Mouse (Mus musculus) kidney, postnatal 14 days (tissue): Measurements from ENCODE around the gene Acat3.
A peak's percentile ranks its signal among the peaks of the same experiment; 100 is the strongest.
"Not testable (repeated sequence)": the region's sequence is repeated elsewhere in the genome, so short reads cannot be mapped to it uniquely, and the experiment has no call there.

Source experiments
- DNase-seq: peaks from one replicate; pipeline ENCODE4 v3.0.0; 2022; ENCODE audit warnings: mixed read lengths

Gene Acat3

DNA sequence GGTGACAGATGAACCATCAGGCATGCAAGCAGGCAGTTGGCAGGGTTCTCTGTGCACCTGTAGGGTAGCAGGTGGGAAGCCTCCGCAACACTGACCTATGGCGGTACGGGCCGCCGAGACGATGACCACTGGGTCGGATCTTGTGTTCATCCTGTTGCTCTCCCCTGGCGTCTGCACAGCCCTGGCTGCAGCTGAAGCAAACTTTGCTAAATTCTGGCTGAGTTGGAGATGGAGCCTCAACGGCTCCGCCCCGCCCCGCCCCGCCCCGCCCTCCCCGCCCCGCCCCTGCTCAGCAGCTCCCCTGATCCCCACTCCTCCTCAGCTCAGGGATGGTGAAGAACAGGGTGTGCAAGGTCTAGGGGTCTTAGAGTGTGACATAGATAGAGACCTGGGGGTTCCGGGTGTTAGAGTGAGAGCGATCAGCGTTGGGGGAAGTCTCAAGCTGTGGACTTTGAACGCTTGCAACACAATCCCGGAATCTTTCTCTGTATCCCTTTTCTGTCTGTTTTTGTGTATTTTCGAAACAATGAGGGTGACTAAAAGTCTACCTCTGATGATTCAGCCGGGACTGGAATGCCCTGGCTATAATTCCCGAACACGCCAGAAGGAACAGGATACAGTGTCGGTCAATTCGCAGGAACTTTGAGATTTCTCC is at the start of gene Acat3:
Acat3 (minus strand) TSS at position 450 of the 655 bp plus-strand sequence.
- DNase-seq: peak; percentile 40

DNA sequence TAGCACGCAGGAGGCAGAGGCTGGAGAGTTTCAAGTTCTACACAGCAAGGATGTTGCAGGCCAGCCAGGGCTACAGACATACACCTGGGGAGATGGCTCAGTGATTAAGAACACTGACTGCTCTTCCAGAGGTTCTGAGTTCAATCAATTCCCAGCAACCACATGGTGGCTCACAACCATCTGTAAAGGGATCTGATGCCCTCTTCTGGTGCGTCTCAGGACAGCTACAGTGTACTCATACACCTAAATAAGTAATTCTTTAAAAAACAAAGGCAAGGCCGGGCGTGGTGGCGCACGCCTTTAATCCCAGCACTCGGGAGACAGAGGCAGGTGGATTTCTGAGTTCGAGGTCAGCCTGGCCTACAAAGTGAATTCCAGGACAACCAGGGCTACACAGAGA is 47.7 kb upstream of the Acat3 start:
- not testable (repeated sequence) for DNase-seq

DNA sequence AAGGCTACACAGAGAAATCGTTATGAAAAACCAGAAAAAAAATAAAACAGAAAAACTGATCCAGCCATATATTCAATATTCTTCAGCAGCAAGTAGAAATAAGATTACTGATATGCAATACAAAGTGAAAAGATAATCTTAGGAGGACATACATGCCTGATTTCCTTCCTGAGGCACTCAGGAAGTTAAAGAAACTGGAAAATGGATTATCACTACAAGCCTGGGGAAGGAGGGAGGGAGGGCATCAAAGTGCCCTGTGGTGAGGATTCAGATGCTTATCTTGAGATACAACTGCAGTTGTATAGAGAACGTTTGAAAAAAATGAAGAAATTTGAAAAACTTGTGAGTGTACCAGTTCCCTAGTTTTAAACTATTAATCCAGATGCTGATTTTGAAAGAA is 43.6 kb upstream of the Acat3 start:
- no peak for DNase-seq

- DNase-seq: no peak
Measured at GRCm38 (mm10) chr17:12978546-12978945, 38.1 kb upstream of the Acat3 start.

DNA sequence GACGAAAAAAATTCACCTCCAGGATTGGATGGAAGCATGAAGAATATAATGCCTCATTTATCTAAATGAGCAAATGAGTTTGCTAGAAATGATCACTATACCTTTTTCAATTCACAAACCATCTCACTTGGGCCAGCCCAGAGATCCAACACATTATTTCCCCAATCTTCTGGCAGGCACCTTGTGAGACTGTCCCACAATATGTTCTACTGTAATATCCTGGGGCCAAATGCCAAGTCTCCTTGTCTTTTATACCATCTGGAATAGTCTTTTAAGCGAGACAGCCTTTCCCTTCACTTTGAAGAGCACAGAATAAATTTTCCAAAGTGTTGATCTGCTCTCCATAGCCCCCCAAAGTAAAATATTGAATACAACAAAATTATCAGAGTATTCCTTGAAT is 33.5 kb upstream of the Acat3 start:
- no peak for DNase-seq

GRCm38 (mm10) chr17:12967173-12967572 is 26.8 kb upstream of the Acat3 start:
- no peak for DNase-seq

DNA sequence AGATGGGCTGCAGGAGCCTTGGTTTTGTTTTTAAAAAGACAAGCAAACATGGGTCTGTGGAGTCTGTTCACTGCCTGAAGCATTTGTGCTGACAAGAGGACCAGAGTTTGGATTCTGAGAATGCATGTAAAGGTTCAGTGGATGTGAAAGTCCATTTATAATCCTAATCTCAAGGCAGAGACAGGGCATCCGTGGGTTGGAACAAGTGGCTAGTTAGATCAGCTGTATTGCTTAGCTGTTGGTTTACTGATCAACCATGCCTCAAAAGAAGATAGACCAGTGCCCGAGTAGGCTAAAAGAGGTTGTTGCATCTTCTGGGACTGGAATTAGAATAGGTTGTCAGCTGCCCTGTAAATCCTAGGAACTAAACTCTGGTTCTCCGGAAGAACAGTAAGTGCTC is 23.1 kb upstream of the Acat3 start:
- DNase-seq: peak; percentile 29

DNA sequence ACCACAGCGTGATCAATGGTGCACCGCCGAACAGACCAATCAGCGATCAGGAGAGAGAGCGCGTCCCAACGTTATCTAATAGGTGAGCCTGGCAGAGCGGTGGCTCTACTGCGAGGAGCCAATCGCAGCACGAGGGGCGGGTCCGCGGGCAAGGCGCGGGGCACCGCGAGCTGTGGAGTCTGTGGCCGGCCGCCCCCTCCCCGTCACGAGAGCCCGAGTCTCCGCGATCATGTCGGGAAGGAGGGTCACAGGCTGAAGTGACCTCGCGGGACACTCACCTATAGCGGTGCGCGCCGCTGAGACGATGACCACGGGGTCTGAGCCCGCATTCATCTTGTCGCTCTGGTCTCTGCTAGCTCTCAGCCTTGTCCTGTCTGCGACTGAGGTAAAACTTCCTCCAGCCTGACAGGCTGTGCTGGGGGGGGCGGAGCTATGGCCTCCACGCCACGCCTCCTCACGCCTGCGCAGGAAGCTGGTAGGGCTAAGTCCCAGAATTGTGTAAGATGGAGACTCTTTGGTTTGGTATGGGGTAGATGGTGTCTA is 20.0 kb upstream of the Acat3 start, which contains the start of gene Acat2:
Acat2 (minus strand) TSS at position 417 of the 543 bp plus-strand sequence.
- DNase-seq: peak; percentile 95

DNA sequence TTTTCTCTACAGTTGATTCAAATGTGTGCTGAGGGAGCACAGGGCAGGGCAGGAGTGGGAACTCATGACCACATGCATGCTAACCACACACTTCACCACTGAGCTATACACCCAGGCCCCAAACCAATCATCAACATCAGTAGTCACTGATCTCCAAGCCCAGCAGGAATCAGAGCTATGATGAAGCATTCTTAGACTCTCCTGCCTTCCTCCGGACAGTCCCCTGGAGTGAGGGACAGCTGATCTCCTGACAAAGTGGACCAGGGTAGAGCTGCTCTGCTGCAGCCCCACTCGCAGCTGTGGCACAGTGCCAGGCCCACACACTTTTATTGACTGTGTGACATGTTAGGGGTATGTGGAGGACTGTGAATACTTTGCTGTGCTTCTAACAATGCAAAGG is 19.0 kb upstream of the Acat3 start:
- not testable (repeated sequence) for DNase-seq

DNA sequence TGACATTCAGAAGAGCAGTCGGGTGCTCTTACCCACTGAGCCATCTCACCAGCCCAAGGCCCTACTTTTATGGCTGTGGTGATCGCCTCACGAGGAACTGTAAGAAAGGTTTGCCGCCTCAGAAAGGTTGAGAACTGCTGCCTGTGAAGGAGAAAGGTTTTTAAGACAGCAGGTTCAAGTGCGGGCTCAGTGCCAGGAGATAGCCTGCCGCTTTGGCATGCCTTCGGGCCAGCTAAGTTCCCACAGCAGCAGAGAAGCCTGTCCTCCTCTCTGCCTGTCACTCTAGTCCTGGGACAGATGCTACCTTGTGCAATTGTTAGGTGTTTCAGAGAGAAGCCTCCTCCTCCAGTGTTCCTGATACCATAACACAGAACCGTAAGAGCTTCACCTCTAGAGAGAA is 16.3 kb upstream of the Acat3 start:
- DNase-seq: no peak

DNA sequence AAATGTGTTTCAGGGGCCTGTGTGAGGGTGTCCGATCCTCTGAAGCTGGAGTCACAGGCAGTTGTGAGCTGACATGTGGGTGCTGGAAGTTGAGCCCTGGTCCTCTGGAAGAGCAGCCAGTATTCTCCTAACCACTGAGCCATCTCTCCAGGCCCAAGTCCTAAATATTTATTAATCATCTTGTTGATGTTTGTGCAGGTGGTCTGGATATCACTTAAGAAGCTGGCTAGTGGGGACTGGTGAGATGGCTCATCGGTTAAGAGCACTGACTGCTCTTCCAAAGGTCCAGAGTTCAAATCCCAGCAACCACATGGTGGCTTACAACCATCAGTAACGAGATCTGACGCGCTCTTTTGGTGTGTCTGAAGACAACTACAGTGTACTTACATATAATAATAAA is 9.3 kb upstream of the Acat3 start:
- no peak for DNase-seq

DNA sequence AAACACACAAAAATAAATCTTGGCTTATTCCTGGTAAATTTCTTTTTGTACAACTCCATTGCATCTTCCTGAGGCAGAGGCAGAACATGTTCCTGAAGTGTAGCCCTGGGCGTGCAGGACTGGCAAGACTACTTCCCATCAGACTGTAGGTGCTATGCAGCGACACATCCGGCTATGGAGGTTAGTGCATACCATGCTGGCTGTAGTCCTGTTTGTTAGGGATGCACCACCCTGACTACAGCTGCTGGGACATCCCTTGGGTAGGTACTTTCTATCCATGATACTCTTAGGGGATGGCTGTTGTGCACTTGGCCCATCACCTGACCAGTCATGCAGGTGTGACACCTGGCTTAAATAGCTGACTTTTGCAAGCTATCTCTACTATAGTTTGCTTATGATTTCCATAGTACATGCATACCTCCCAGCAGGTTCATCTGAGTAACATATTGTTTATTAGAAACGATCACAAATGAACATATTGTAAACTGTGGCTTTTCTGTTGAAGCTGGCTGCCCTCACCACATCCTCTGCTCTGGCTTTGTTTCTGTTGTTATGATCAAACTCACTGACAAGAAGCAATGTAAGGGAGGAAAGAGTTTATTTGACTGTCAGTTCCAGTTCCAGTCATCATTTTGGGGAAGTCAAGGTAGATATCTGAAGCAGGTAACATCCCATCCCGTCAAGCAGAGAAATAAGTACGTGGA is 2.2 kb upstream of the Acat3 start:
- no peak for DNase-seq

- DNase-seq: no peak
Measured at GRCm38 (mm10) chr17:12941543-12942260, 1.3 kb upstream of the Acat3 start.

GRCm38 (mm10) chr17:12939377-12940148 is 837 bp downstream of the Acat3 start:
- not testable (repeated sequence) for DNase-seq

- DNase-seq: no peak
Measured at GRCm38 (mm10) chr17:12938077-12938476, 2.3 kb downstream of the Acat3 start.

DNA sequence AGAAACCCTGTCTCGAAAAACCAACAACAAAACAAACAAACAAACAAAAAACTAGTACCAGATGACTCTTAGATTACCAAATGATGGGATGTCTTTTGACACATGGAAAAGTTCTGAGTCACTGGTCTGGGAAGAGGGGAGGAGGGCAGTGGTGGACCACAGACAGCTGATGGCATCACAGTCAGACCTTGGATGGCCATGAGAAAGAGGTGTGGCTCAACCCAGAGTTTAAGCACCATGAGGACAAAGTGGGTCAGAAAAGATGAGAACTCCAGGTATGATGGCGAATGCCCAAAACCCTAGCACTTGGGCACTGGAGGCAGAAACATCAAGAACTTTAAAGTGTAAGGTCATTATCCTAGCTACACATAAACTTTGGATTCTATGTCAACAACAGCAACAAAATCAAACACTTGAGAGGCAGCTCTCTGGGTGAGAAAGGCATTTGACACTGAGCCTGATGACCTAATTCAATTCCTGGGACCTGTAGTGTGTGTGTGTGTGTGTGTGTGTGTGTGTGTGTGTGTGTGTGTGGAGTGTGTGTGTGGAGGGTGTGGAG is 2.9 kb downstream of the Acat3 start:
- DNase-seq: no peak

GRCm38 (mm10) chr17:12935719-12936118 is 4.7 kb downstream of the Acat3 start:
- DNase-seq: peak; percentile 63

- DNase-seq: peak; percentile 16
Measured at GRCm38 (mm10) chr17:12931576-12931975, 8.8 kb downstream of the Acat3 start.

GRCm38 (mm10) chr17:12925703-12926180 is 14.7 kb downstream of the Acat3 start:
- DNase-seq: no peak

DNA sequence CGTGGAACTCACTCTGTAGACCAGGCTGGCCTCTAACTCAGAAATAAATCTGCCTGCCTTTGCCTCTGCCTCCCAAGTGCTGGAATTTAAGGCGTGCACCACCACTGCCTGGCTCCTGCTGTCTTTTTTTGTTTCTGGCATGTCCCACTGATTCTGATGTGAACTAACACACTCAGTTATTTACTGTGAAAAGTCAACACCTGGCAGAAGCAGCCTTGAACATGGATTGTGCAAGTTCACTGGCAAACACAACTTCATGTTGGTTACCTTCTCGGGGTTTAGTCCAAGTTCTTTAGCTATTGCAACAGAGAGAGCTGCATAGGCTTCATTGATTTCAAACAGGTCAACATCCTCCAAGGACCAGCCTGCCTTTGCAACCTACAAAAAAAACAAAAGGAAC is 15.4 kb downstream of the Acat3 start:
- no peak for DNase-seq

GRCm38 (mm10) chr17:12921073-12921472 is 19.3 kb downstream of the Acat3 start:
- DNase-seq: no peak
